Mouse (Mus musculus): Measurements from ENCODE around the gene Gstp2.

- TF ChIP-seq CTCF (IDR thresholded peaks at IDR 0.05; ENCODE audit: low read depth, low read length) (no peak), GATA1 (IDR thresholded peaks at IDR 0.05; ENCODE audit: borderline replicate concordance, low read length) (no peak), TAL1 (conservative IDR thresholded peaks at IDR 0.05; ENCODE audit: low read depth, low read length) (no peak), POLR2AphosphoS5 (IDR thresholded peaks at IDR 0.05; ENCODE audit: insufficient replicate concordance, low read depth, low read length) (no peak), GATA2 (IDR thresholded peaks at IDR 0.05; ENCODE audit: borderline replicate concordance, low read depth, low read length) (no peak)
Observed at GRCm38 (mm10) chr19:4084984-4085383, 39.2 kb upstream of the Gstp2 start.

Data from G1E (cell line).